Mouse (Mus musculus): ENCODE results near the gene Fam83g. TPM values are rescaled to one million over a fixed set of nuclear protein-coding genes. Genes with fewer than 3 reads are reported as not detected.
"Not testable (repeated sequence)": the region's sequence is repeated elsewhere in the genome, so short reads cannot be mapped to it uniquely, and the experiment has no call there.

Gene Fam83g
- not detected for polyA plus RNA-seq (2012; fragmentation: generic; extraction: Trizol)

DNA sequence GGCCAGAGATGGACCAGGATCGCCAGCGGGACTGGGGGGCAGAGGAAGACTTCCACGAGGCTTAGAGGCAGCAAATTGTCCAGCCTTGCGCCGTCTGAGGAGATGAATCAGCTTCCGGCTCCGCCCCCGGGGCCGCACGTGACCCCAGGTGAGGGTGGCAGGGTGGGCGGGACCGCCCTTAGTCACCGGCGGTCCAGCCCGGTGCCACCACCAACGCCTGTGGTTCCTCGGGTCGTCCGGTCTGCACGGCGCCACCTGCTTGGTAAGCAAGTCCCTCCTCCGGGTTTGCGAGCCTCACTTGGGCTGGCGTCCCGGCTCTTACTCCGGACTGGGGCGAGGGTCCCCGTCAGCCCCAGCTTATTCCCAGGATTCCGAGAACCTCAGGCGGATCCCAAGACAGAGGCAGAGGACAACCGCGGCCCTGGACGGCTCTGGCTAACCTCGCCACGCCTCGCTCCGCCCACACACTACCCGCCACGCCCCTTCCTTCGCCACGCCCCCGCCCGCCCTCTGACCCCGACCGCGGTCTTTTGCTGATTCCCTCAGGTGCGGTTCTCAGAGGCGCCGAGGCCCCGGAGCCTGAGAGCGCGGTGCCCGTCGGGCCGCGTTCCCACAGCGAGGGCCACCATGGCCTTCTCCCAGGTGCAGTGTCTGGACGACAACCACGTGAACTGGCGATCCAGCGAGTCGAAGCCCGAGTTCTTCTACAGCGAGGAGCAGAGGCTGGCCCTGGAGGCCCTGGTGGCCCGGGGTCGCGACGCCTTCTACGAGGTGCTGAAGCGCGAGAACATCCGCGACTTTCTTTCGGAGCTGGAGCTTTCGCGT, at the start of gene Fam83g:
Gene Fam83g, plus strand, starts transcription at position 185 of the 825 bp plus-strand sequence.
- peaks cover 8% of the 10 kb centered on the region for H3K27me3 ChIP-seq (ENCODE audit: control insufficient read depth, insufficient read depth, insufficient read length)
- TF ChIP-seq MYOG (IDR thresholded peaks at IDR 0.05; ENCODE audit: control insufficient read depth in 1 of 3, insufficient read depth in 1 of 3, insufficient read length in 2 of 3, low read depth in 2 of 3), result no peak
- TF ChIP-seq E2F4 (IDR thresholded peaks at IDR 0.05; ENCODE audit: insufficient read depth), result no peak
- no peak for TF ChIP-seq POLR2AphosphoS2 (IDR thresholded peaks at IDR 0.05; ENCODE audit: insufficient read length, low read depth)
- TF ChIP-seq TCF3 (IDR thresholded peaks at IDR 0.05; ENCODE audit: insufficient read length, low read depth), result no peak
- no peak for TF ChIP-seq MYOD1 (IDR thresholded peaks at IDR 0.05; ENCODE audit: control insufficient read depth in 1 of 3, insufficient read length in 2 of 3, low read depth in 2 of 3)
- TF ChIP-seq SRF (IDR thresholded peaks at IDR 0.05; ENCODE audit: control insufficient read depth, insufficient read length, low read depth), result no peak
- no peak for TF ChIP-seq USF1 (IDR thresholded peaks at IDR 0.05; ENCODE audit: low read depth)
- TF ChIP-seq CEBPB (IDR thresholded peaks at IDR 0.05; ENCODE audit: insufficient read depth, poor library complexity, severe bottlenecking), result no peak
- no peak for TF ChIP-seq REST (IDR thresholded peaks at IDR 0.05; ENCODE audit: insufficient read depth, insufficient read length)
- no peak for TF ChIP-seq MAX (IDR thresholded peaks at IDR 0.05; ENCODE audit: low read depth)
- no peak for TF ChIP-seq TCF12 (IDR thresholded peaks at IDR 0.05; ENCODE audit: insufficient read depth, poor library complexity, severe bottlenecking)
- no peak for TF ChIP-seq POLR2A (IDR thresholded peaks at IDR 0.05; ENCODE audit: insufficient read length, low read depth)

DNA sequence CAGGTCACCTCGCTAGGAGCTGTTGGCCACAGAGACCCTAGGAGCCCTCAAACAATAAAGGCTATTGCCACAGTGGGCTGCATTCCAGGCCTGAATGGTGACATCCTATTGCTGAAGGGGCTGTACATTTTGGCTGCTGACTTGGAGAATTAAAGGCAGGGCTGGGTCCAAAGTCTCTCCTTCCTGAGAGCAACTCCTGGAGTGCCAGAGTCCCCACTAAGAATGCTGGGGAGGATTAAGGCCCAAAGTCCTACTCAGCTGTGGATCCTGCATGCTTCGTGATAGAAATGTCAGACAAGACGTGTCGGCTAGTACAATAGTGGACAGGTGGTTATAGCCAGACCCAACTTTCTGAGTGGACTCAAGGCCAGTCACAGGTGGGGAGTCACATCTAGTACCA, 47.6 kb upstream of the Fam83g start:
- H3K4me3 ChIP-seq; H3K36me3 ChIP-seq (ENCODE audit: control insufficient read depth, insufficient read depth); H3K4me2 ChIP-seq (ENCODE audit: low read depth); H3ac ChIP-seq (ENCODE audit: control insufficient read depth, insufficient read length); H3K27me3 ChIP-seq (ENCODE audit: control insufficient read depth, insufficient read depth, insufficient read length); H3K79me2 ChIP-seq (ENCODE audit: control insufficient read depth, insufficient read depth): not testable (repeated sequence)

More for the DNA sequence above, at the start of gene Fam83g:
- Histone ChIP-seq H3ac (ENCODE audit: control insufficient read depth, insufficient read length) (no peak within 1 kb of the TSS), H3K4me3 (no peak within 1 kb of the TSS), H3K36me3 (ENCODE audit: control insufficient read depth, insufficient read depth) (no peaks in the 10 kb centered on the region), H3K79me2 (ENCODE audit: control insufficient read depth, insufficient read depth) (no peaks in the 10 kb centered on the region), H3K4me2 (ENCODE audit: low read depth) (no peak within 1 kb of the TSS)

DNA sequence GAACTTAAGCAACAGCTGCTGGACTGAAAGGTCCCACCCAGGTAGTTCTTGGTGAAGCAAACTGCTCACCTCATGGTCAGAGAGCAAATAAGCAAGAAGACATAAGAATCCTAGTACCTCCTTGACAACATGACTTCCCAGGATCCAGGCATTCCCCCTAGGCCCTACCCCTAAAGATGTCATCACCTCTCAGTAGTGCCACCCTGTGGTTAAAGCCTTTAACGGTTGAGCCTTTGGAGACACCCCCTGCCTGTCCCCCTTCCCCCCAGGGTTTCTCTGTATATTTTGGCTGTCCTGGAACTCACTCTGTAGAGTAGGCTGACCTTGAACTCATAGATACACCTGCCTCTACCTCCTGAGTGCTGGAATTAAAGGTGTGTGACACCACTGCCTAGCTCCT, 46.5 kb upstream of the Fam83g start:
- no peak overlapping the region for H3ac ChIP-seq (ENCODE audit: control insufficient read depth, insufficient read length)
- H3K4me3 ChIP-seq, result no peak overlapping the region
- H3K27me3 ChIP-seq (ENCODE audit: control insufficient read depth, insufficient read depth, insufficient read length), result no peaks in the 10 kb centered on the region
- no peak overlapping the region for H3K4me2 ChIP-seq (ENCODE audit: low read depth)
- no peaks in the 10 kb centered on the region for H3K79me2 ChIP-seq (ENCODE audit: control insufficient read depth, insufficient read depth)
- TF ChIP-seq USF1 (IDR thresholded peaks at IDR 0.05; ENCODE audit: low read depth) (no peak), CEBPB (IDR thresholded peaks at IDR 0.05; ENCODE audit: insufficient read depth, poor library complexity, severe bottlenecking) (no peak), E2F4 (IDR thresholded peaks at IDR 0.05; ENCODE audit: insufficient read depth) (no peak), POLR2A (IDR thresholded peaks at IDR 0.05; ENCODE audit: insufficient read length, low read depth) (no peak), MYOD1 (IDR thresholded peaks at IDR 0.05; ENCODE audit: control insufficient read depth in 1 of 3, insufficient read length in 2 of 3, low read depth in 2 of 3) (no peak), MAX (IDR thresholded peaks at IDR 0.05; ENCODE audit: low read depth) (no peak), TCF12 (IDR thresholded peaks at IDR 0.05; ENCODE audit: insufficient read depth, poor library complexity, severe bottlenecking) (no peak), TCF3 (IDR thresholded peaks at IDR 0.05; ENCODE audit: insufficient read length, low read depth) (no peak), SRF (IDR thresholded peaks at IDR 0.05; ENCODE audit: control insufficient read depth, insufficient read length, low read depth) (no peak)
- no peaks in the 10 kb centered on the region for H3K36me3 ChIP-seq (ENCODE audit: control insufficient read depth, insufficient read depth)

DNA sequence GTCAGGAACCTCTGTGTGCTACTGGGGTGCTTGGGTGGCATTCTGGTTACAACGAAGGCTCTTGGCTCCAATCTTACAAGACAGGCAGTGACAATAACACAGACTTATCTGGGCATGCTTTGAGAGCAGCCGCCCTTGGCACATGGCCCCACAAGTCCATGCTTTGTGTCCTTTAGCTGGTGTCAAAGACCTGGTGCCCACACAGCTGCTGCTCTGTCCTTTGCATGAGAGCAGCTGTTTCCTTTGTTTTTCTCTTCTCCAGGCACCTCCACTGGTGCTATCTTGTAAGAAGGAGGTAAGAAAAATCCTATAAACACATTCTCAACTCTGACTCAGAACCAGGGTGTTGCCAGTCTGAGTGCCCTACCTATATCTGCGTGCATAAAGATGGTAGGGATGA, 46.0 kb upstream of the Fam83g start:
- TF ChIP-seq MAX (IDR thresholded peaks at IDR 0.05; ENCODE audit: low read depth), result no peak
- peak; percentile 23 to 75 (median 36) for TF ChIP-seq MYOG (IDR thresholded peaks at IDR 0.05; ENCODE audit: control insufficient read depth in 1 of 3, insufficient read depth in 1 of 3, insufficient read length in 2 of 3, low read depth in 2 of 3)
- no peak for TF ChIP-seq CEBPB (IDR thresholded peaks at IDR 0.05; ENCODE audit: insufficient read depth, poor library complexity, severe bottlenecking)
- peak in 2 of 3 experiments; percentile 34 to 82 for TF ChIP-seq MYOD1 (IDR thresholded peaks at IDR 0.05; ENCODE audit: control insufficient read depth in 1 of 3, insufficient read length in 2 of 3, low read depth in 2 of 3)
- TF ChIP-seq POLR2A (IDR thresholded peaks at IDR 0.05; ENCODE audit: insufficient read length, low read depth), result no peak
- no peak for TF ChIP-seq REST (IDR thresholded peaks at IDR 0.05; ENCODE audit: insufficient read depth, insufficient read length)
- no peak for TF ChIP-seq POLR2AphosphoS2 (IDR thresholded peaks at IDR 0.05; ENCODE audit: insufficient read length, low read depth)
- no peak for TF ChIP-seq USF1 (IDR thresholded peaks at IDR 0.05; ENCODE audit: low read depth)
- TF ChIP-seq TCF12 (IDR thresholded peaks at IDR 0.05; ENCODE audit: insufficient read depth, poor library complexity, severe bottlenecking), result peak; percentile 52
- no peaks in the 10 kb centered on the region for H3K27me3 ChIP-seq (ENCODE audit: control insufficient read depth, insufficient read depth, insufficient read length)
- no peaks in the 10 kb centered on the region for H3K79me2 ChIP-seq (ENCODE audit: control insufficient read depth, insufficient read depth)
- no peak overlapping the region for H3K4me2 ChIP-seq (ENCODE audit: low read depth)
- no peak overlapping the region for H3K4me3 ChIP-seq
- H3ac ChIP-seq (ENCODE audit: control insufficient read depth, insufficient read length), result no peak overlapping the region
- no peaks in the 10 kb centered on the region for H3K36me3 ChIP-seq (ENCODE audit: control insufficient read depth, insufficient read depth)

Measured in myocyte (in vitro differentiated cells).